Mouse (Mus musculus): ENCODE data around the gene Ankrd12. TPM values are rescaled to one million over a fixed set of nuclear protein-coding genes. Genes with fewer than 3 reads are reported as not detected.
A peak's percentile ranks its signal among the peaks of the same experiment; 100 is the strongest.

Gene Ankrd12
- total and polyA plus RNA-seq, 3 experiments: 9.6 to 13.3 TPM; not detected in 1

DNA sequence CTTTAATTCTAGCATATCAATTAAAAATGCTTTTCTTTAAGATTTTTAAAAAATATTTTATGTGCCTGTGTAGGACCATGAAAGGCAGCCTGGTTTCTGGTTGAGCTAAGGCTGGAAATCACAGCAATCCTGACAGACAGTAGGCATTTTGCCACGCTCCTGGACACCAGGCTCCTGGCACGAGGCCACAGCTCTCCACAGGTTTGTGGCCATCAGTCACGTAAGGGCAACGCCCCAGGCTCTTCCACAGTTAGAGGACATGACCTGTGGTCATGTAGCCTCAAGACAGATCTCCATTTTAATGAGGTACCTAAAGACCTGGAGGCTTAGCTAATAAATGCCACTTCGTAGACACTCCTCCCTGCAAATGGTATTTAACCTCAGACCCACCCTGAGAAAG, 69.0 kb downstream of the Ankrd12 start:
- Histone ChIP-seq H3K4me3 (ENCODE audit: control insufficient read depth in 1 of 2, insufficient read depth in 1 of 2, low read depth in 2 of 2, low read length in 2 of 2) (no peak overlapping the region), H3K79me2 (ENCODE audit: control insufficient read depth, insufficient read depth, low read length, poor library complexity) (no peaks in the 10 kb centered on the region), H3K36me3 (ENCODE audit: control insufficient read depth in 1 of 2, insufficient read depth in 2 of 2, low read length in 2 of 2) (peaks cover 0 to 2% of the 10 kb centered on the region in 2 experiments; a peak in 1 of 4 replicates), H3K4me1 (ENCODE audit: control insufficient read depth in 1 of 2, insufficient read depth in 2 of 2, low read length in 2 of 2) (no peaks in the 10 kb centered on the region), H3K27ac (ENCODE audit: control insufficient read depth, low read depth, low read length) (no peak overlapping the region), H3K27me3 (ENCODE audit: control insufficient read depth in 1 of 2, insufficient read depth in 2 of 2, low read length in 2 of 2) (no peaks in the 10 kb centered on the region), H3K9ac (ENCODE audit: control insufficient read depth, low read depth, low read length, poor library complexity, severe bottlenecking) (no peak overlapping the region), H3K9me3 (replicated peaks; ENCODE audit: insufficient read depth, low read length) (no peaks in the 10 kb centered on the region)
- DNase-seq (ENCODE audit: low read depth, low spot score): no peak
- TF ChIP-seq SIN3A (IDR thresholded peaks at IDR 0.05; ENCODE audit: low read length): no peak
- no peak for TF ChIP-seq CHD2 (IDR thresholded peaks at IDR 0.05; ENCODE audit: low read length)
- TF ChIP-seq GABPA (IDR thresholded peaks at IDR 0.05; ENCODE audit: low read depth, low read length): no peak
- no peak for TF ChIP-seq ETS1 (IDR thresholded peaks at IDR 0.05; ENCODE audit: low read depth, low read length)
- TF ChIP-seq BHLHE40 (IDR thresholded peaks at IDR 0.05; ENCODE audit: borderline replicate concordance, low read depth, low read length): no peak
- TF ChIP-seq MAFK (IDR thresholded peaks at IDR 0.05; ENCODE audit: borderline replicate concordance, low read depth, low read length): no peak
- no peak for TF ChIP-seq SMC3 (IDR thresholded peaks at IDR 0.05; ENCODE audit: low read depth, low read length)
- no peak for TF ChIP-seq MAZ (IDR thresholded peaks at IDR 0.05; ENCODE audit: low read depth, low read length)
- no peak for TF ChIP-seq POLR2AphosphoS5 (IDR thresholded peaks at IDR 0.05; ENCODE audit: borderline replicate concordance, low read depth, low read length)
- TF ChIP-seq POLR2AphosphoS2 (IDR thresholded peaks at IDR 0.05; ENCODE audit: low read length): no peak

DNA sequence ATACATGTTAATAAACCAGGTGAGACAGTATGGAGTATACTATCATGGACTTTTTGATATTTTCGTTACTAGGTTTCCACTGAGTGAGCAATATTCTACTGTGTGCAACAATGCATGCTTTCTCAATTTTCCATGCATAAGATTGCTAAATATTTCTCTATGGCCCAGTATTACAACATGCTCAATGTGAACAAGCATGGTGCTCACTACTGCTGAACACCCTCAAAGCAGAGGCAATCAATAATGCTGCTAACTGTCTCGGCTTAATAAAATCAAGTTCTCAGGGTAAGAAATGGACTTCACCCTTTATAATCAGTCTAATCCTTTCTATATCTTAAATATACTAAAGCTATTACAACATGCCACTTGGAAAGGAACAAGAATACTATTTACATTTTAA, 69.4 kb downstream of the Ankrd12 start:
- Histone ChIP-seq H3K27me3 (ENCODE audit: control insufficient read depth in 1 of 2, insufficient read depth in 2 of 2, low read length in 2 of 2) (no peaks in the 10 kb centered on the region), H3K36me3 (ENCODE audit: control insufficient read depth in 1 of 2, insufficient read depth in 2 of 2, low read length in 2 of 2) (peaks cover 0 to 2% of the 10 kb centered on the region in 2 experiments; a peak in 1 of 4 replicates), H3K9me3 (replicated peaks; ENCODE audit: insufficient read depth, low read length) (no peaks in the 10 kb centered on the region), H3K79me2 (ENCODE audit: control insufficient read depth, insufficient read depth, low read length, poor library complexity) (no peaks in the 10 kb centered on the region), H3K9ac (ENCODE audit: control insufficient read depth, low read depth, low read length, poor library complexity, severe bottlenecking) (no peak overlapping the region), H3K27ac (ENCODE audit: control insufficient read depth, low read depth, low read length) (no peak overlapping the region), H3K4me3 (ENCODE audit: control insufficient read depth in 1 of 2, insufficient read depth in 1 of 2, low read depth in 2 of 2, low read length in 2 of 2) (no peak overlapping the region), H3K4me1 (ENCODE audit: control insufficient read depth in 1 of 2, insufficient read depth in 2 of 2, low read length in 2 of 2) (no peaks in the 10 kb centered on the region)
- no peak for DNase-seq (ENCODE audit: low read depth, low spot score)
- TF ChIP-seq BHLHE40 (IDR thresholded peaks at IDR 0.05; ENCODE audit: borderline replicate concordance, low read depth, low read length): no peak

DNA sequence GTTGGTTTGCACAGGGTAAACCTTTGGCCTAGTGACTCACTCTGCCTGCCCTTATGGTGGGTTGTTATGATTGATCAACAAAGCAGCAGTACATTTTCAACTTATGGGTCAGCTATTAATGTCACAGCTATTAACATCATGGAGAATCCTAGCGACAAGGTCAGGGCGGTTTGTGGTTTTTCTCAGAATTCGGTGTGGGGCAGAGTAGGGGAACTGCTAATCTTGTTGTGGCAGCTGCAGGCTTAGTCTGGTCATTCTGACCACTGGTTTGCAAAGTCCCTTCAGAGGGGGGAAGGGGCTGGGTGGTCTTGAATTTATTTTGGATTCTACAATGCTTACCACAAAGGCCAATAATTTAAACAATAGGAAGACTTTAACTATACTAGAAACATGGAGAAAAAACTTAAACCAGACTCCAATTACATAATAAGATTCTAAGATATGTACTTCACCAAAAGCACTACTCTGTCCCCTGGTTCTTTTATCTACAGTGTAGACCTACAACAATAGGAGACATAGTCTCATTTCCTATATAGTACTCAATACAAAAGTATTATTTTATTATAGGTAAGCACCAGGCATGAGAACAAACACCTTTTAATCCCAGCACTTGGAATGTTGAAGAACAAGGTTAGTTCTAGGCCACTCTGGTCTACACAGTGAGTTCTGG, 88.6 kb downstream of the Ankrd12 start:
- no peak overlapping the region for H3K4me3 ChIP-seq (ENCODE audit: control insufficient read depth in 1 of 2, insufficient read depth in 1 of 2, low read depth in 2 of 2, low read length in 2 of 2)
- no peak for DNase-seq (ENCODE audit: low read depth, low spot score)
- no peak overlapping the region for H3K9ac ChIP-seq (ENCODE audit: control insufficient read depth, low read depth, low read length, poor library complexity, severe bottlenecking)
- TF ChIP-seq ZC3H11A (IDR thresholded peaks at IDR 0.05; ENCODE audit: low read depth, low read length) (no peak), ZNF384 (IDR thresholded peaks at IDR 0.05; ENCODE audit: low read depth, low read length) (no peak), RAD21 (IDR thresholded peaks at IDR 0.05; ENCODE audit: low read depth, low read length) (no peak), TAL1 (IDR thresholded peaks at IDR 0.05; ENCODE audit: low read length) (peak; percentile 63), MAX (IDR thresholded peaks at IDR 0.05; ENCODE audit: low read length) (no peak), SMC3 (IDR thresholded peaks at IDR 0.05; ENCODE audit: low read depth, low read length) (no peak), USF2 (IDR thresholded peaks at IDR 0.05; ENCODE audit: borderline replicate concordance in 1 of 2, insufficient read depth in 1 of 2, low read depth in 1 of 2, low read length in 2 of 2) (no peak), NRF1 (IDR thresholded peaks at IDR 0.05; ENCODE audit: insufficient read depth, low read depth, low read length, poor library complexity, severe bottlenecking) (no peak), TBP (IDR thresholded peaks at IDR 0.05; ENCODE audit: low read depth, low read length) (no peak)
- H3K4me1 ChIP-seq (ENCODE audit: control insufficient read depth in 1 of 2, insufficient read depth in 2 of 2, low read length in 2 of 2): no peaks in the 10 kb centered on the region; a peak in 1 of 4 replicates
- H3K27me3 ChIP-seq (ENCODE audit: control insufficient read depth in 1 of 2, insufficient read depth in 2 of 2, low read length in 2 of 2): no peaks in the 10 kb centered on the region
- H3K36me3 ChIP-seq (ENCODE audit: control insufficient read depth in 1 of 2, insufficient read depth in 2 of 2, low read length in 2 of 2): peaks cover 1 to 2% of the 10 kb centered on the region in 2 experiments; a peak in 1 of 4 replicates
- no peak overlapping the region for H3K27ac ChIP-seq (ENCODE audit: control insufficient read depth, low read depth, low read length)
- H3K79me2 ChIP-seq (ENCODE audit: control insufficient read depth, insufficient read depth, low read length, poor library complexity): no peaks in the 10 kb centered on the region
- H3K9me3 ChIP-seq (replicated peaks; ENCODE audit: insufficient read depth, low read length): no peaks in the 10 kb centered on the region
